Mouse (Mus musculus) kidney, adult 2 months (tissue): ENCODE data around the gene Ranbp2.
"Not testable (repeated sequence)": the region's sequence is repeated elsewhere in the genome, so short reads cannot be mapped to it uniquely, and the experiment has no call there.

Experiments used
- CTCF ChIP-seq: fragments of 200-500 bp; conservative IDR thresholded peaks from 2 replicates; pipeline ENCODE4 v1.5.1; 2011; ENCODE audit warnings: low read depth, mild to moderate bottlenecking, control low read depth, low read length, moderate library complexity, mixed read lengths; ENCODE audit not compliant: insufficient read depth, insufficient read length
- POLR2A ChIP-seq: fragments of 200-500 bp; IDR thresholded peaks from one replicate; pipeline ENCODE4 v1.6.1; 2011; ENCODE audit warnings: low read depth, low read length, control low read depth

DNA sequence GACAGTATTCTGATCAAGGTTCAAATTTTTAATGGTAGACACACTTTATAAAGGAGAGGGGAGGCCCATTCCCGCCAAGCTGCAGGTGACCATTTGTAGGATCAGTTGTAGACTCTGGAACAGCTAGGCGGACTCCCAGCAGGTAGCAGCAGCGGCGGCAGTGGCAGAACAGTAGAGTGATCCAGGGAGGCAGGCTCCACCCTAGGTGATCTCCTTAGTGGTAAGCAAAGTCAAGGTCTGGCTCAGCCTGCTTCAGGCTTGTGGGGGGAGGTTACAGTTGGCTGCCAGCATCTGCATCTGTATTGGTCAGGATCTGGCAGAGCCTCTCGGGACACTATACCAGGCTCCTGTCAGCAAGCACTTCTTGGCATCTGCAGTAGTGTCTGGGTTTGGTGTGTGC lies 89.6 kb downstream of the Ranbp2 start:
- TF ChIP-seq CTCF, POLR2A: not testable (repeated sequence)
